Mouse (Mus musculus): ENCODE results near the gene Gm49383.

GRCm38 (mm10) chr12:69220613-69221277 lies 23.8 kb upstream of the Gm49383 start:
- TF ChIP-seq CTCF (IDR thresholded peaks at IDR 0.05; ENCODE audit: control insufficient read depth, insufficient read depth, insufficient replicate concordance, low read depth, low read length) (no peak), POLR2A (IDR thresholded peaks at IDR 0.05; ENCODE audit: control insufficient read depth, low read depth, low read length) (no peak)

Data from testis, adult 2 months (tissue).